Mouse (Mus musculus) cerebellum, adult 8-10 months (tissue): ENCODE measurements at regions not wholly inside any gene's neighbourhood (a gene's known extent, or its start where the extent isn't known, plus 50 kb on each side); places are given as distances from the start of the nearest gene placed in this dataset.

Experiments used
- DNase-seq: peaks from one replicate; pipeline ENCODE4 v3.0.0; 2022

- no peak for DNase-seq
Measured at GRCm38 (mm10) chr13:40472683-40473082, 111.4 kb upstream of the Ofcc1 start.

- DNase-seq: no peak
Measured at GRCm38 (mm10) chr13:40469162-40469561, 107.9 kb upstream of the Ofcc1 start.

DNA sequence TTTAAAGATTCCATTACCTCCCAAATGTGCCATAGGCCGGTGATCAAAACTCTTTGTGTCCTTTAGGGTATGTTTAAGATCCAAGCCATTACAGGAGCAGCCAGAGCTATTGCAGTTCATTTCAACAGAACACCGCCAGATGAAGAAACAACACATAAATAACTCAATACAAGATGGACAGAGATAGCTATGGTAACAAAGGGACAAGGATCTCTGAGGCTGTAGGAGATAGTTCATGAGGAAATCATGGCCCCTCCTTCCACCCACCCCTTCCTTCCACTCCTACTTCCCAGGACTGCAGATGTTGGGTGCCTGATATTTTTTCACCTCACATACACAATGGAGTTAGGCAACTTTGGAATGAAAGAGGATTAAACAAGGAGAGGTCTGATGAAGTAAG, 92.1 kb upstream of the Ofcc1 start:
- DNase-seq: no peak

GRCm38 (mm10) chr13:40429831-40430230, 68.6 kb upstream of the Ofcc1 start:
- DNase-seq: no peak

DNA sequence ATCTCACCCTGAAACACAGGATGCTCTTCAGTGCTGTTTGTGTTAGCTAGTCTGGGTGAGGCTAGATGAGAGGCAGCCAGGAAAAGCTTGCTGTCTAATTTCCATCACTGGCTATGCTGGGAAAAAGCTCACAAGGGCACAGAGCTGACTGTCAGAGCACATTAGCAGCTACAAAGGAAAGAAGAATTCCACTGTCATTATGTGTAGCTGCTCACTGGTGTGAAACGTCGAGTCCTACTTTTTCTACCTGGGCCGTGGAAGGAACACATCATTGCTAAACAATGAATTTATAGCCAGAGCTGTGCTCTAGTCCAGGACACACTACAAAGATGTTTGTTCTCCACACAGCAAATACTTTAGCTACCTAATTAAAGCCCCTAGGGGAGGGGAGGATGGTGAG, 61.8 kb upstream of the Ofcc1 start:
- no peak for DNase-seq

GRCm38 (mm10) chr13:40417856-40418255, 56.6 kb upstream of the Ofcc1 start:
- no peak for DNase-seq

DNA sequence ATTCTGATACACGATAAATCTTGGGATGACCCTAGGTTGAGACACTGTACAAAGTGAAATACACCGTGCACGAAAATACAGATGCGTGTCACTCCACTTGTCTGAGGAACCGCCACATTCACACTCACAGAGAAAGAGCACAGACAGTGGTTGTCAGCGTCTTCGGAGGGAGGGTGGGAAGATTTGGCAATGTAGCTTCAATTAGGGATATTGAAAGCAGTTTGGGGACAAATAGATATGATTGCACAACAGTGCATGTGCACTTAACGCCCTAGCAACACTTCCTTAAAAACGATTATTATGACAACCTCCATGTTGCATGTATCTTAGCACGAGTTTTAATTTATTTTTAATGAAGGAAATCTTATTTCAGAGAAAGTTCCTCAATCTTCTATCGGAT, 51.8 kb upstream of the Ofcc1 start:
- no peak for DNase-seq
